Mouse (Mus musculus) heart, embryonic 12.5 days (tissue): Measurements from ENCODE around the gene Lkaaear1. TPM values are rescaled to one million over a fixed set of nuclear protein-coding genes. Genes with fewer than 3 reads are reported as not detected.

Source experiments
- ATAC-seq: fragments of 200-750 bp; cut with Nextera tagmentation; 2 replicates; pipeline ENCODE4 v1.8.0; 2017; ENCODE audit warnings: moderate TSS enrichment, moderate library complexity; ENCODE audit not compliant: insufficient number of reproducible peaks, low FRiP score
- H3K27ac ChIP-seq: fragments of 300-500 bp; sonication (generic); 2 replicates; pipeline ENCODE4 v1.5.1; 2016; ENCODE audit warnings: mild to moderate bottlenecking, moderate library complexity; ENCODE audit not compliant: poor library complexity, severe bottlenecking
- H3K27me3 ChIP-seq: fragments of 300-500 bp; sonication (generic); replicated peaks from 2 replicates; pipeline ENCODE4 v1.6.1; 2016; ENCODE audit warnings: mild to moderate bottlenecking, moderate library complexity
- H3K36me3 ChIP-seq: fragments of 300-500 bp; sonication (generic); 2 replicates; pipeline ENCODE4 v1.6.1; 2016; ENCODE audit warnings: mild to moderate bottlenecking, moderate library complexity
- H3K4me1 ChIP-seq: fragments of 300-500 bp; sonication (generic); replicated peaks from 2 replicates; pipeline ENCODE4 v1.6.1; 2016; ENCODE audit warnings: mild to moderate bottlenecking
- H3K4me2 ChIP-seq: fragments of 300-500 bp; sonication (generic); 2 replicates; pipeline ENCODE4 v1.6.1; 2016; ENCODE audit warnings: mild to moderate bottlenecking, moderate library complexity
- H3K4me3 ChIP-seq: fragments of 300-500 bp; sonication (generic); 2 replicates; pipeline ENCODE4 v1.5.1; 2016; ENCODE audit warnings: mild to moderate bottlenecking
- H3K9ac ChIP-seq: fragments of 300-500 bp; sonication (generic); 2 replicates; pipeline ENCODE4 v1.6.1; 2016; ENCODE audit warnings: mild to moderate bottlenecking, moderate library complexity
- H3K9me3 ChIP-seq: fragments of 300-500 bp; sonication (generic); replicated peaks from 2 replicates; pipeline ENCODE4 v1.6.1; 2016; ENCODE audit warnings: mild to moderate bottlenecking, moderate library complexity
- WGBS: fragments of 180-500 bp; shearing (Covaris S2); methylation state at CpG from one replicate; pipeline ENCODE4 v1.1.7; 2016; 5-methylcytosine and 5-hydroxymethylcytosine counted together
- polyA plus RNA-seq: library from polyadenylated mRNA; unstranded; fragments of >200 nt; fragmentation: Nextera tagmentation; extraction: Ambion mirVana; gene quantifications from 2 replicates; pipeline ENCODE4 v1.2.1, GENCODE M21; 2016

The Lkaaear1 gene
- polyA plus RNA-seq, 1 experiment from 2014 or later = not detected

DNA sequence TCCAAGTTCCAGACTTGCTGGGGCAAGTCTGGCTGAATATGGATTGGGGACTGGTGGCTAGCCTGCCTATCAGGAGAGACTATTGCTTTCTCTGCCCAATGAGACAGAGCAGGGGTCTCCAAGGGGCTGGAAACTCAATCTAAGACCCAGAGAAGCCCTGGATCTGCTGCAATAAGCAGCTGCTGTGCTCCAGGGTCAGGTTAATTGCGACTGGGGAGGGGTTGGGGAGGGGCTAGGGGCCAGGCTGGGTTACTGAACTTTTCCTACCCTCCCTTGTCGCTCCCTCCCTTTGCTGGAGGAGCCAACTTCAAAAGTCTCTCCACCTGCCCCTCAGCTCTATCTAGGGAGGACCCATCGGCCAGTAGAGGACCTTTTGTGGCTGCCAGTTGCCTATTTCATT, 41.5 kb downstream of the Lkaaear1 start, which contains the start of gene Gm29797:
Gm29797 (plus strand) TSS at position 301 of the 400 bp plus-strand sequence.
- WGBS = 73% methylated on average over 3 of the region's 3 CpGs
- no peak for ATAC-seq
- H3K4me2 ChIP-seq = no peak within 1 kb of the TSS
- H3K36me3 ChIP-seq = peaks cover 52% of the 10 kb centered on the region
- H3K4me3 ChIP-seq = no peak within 1 kb of the TSS
- H3K27me3 ChIP-seq = no peaks in the 10 kb centered on the region
- peaks cover 29% of the 10 kb centered on the region for H3K4me1 ChIP-seq
- no peak within 1 kb of the TSS for H3K9ac ChIP-seq
- no peak within 1 kb of the TSS for H3K27ac ChIP-seq
- no peaks in the 10 kb centered on the region for H3K9me3 ChIP-seq

- Histone ChIP-seq H3K27ac (no peak overlapping the region), H3K4me2 (no peak overlapping the region), H3K9ac (no peak overlapping the region), H3K4me1 (peaks cover 7% of the 10 kb centered on the region), H3K9me3 (no peaks in the 10 kb centered on the region), H3K36me3 (peaks cover 78% of the 10 kb centered on the region), H3K27me3 (no peaks in the 10 kb centered on the region), H3K4me3 (no peak overlapping the region)
- ATAC-seq = no peak
- WGBS = 91% methylated on average over 1 of the region's 1 CpGs
These were observed 44.7 kb downstream of the Lkaaear1 start for GRCm38 (mm10) chr2:181653523-181653922.

GRCm38 (mm10) chr2:181653065-181653464, 45.2 kb downstream of the Lkaaear1 start:
- Histone ChIP-seq H3K9me3 (no peaks in the 10 kb centered on the region), H3K4me1 (peaks cover 7% of the 10 kb centered on the region)

DNA sequence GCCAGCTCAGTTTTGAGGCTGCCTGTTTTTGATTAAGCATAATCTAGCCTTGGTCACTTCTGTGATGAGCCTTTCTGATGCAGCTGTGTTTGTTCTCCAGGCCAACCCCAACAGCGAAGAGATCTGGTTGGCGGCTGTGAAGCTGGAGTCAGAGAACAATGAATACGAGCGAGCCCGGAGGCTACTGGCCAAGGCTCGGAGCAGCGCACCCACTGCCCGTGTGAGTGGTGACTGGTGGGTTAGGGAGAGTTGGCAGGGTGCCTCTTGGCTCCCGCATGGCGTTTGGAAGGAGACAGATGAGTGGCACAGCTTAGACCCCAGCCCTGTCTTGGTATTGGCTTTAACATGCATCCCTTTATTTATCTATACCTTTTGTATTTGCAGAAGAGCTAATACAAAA, 49.3 kb downstream of the Lkaaear1 start:
- Histone ChIP-seq H3K9me3 (no peaks in the 10 kb centered on the region), H3K4me3 (no peak overlapping the region), H3K4me1 (peaks cover 4% of the 10 kb centered on the region), H3K4me2 (no peak overlapping the region), H3K36me3 (peaks cover 92% of the 10 kb centered on the region), H3K27me3 (no peaks in the 10 kb centered on the region), H3K27ac (no peak overlapping the region), H3K9ac (no peak overlapping the region)
- ATAC-seq = no peak
- 91% methylated on average over 10 of the region's 10 CpGs for WGBS

More at GRCm38 (mm10) chr2:181653065-181653464, 45.2 kb downstream of the Lkaaear1 start:
- H3K36me3 ChIP-seq = peaks cover 82% of the 10 kb centered on the region
- H3K27ac ChIP-seq = no peak overlapping the region
- H3K27me3 ChIP-seq = no peaks in the 10 kb centered on the region
- no peak overlapping the region for H3K9ac ChIP-seq
- H3K4me2 ChIP-seq = no peak overlapping the region
- no peak overlapping the region for H3K4me3 ChIP-seq
- no peak for ATAC-seq

Other genes starting within 250 kb of the Lkaaear1 start
- gene Zbtb46, start 239.0 kb downstream of the Lkaaear1 start, polyA plus RNA-seq = 13.5 and 15.1 TPM in 2 replicates
- gene Abhd16b, start 205.2 kb downstream of the Lkaaear1 start, polyA plus RNA-seq = 0.24 TPM in 1 of 2 replicates, not detected in the other
- gene Tpd52l2, start 201.3 kb downstream of the Lkaaear1 start, polyA plus RNA-seq = 105 and 109 TPM in 2 replicates
- gene Dnajc5, start 178.0 kb downstream of the Lkaaear1 start, polyA plus RNA-seq = 89.5 and 91.9 TPM in 2 replicates
- 64.2 and 65.3 TPM in 2 replicates for gene Uckl1, start 113.5 kb downstream of the Lkaaear1 start, polyA plus RNA-seq
- gene Prpf6, start 106.6 kb downstream of the Lkaaear1 start, polyA plus RNA-seq = 46.8 and 48.8 TPM in 2 replicates
- 44.8 and 46.1 TPM in 2 replicates for gene Zfp512b, start 105.6 kb downstream of the Lkaaear1 start, polyA plus RNA-seq
- gene Samd10, start 99.2 kb downstream of the Lkaaear1 start, polyA plus RNA-seq = 12.4 and 13.4 TPM in 2 replicates
- gene Gm29797, start 41.4 kb downstream of the Lkaaear1 start, polyA plus RNA-seq = not detected in 2 replicates
- gene Sox18, start 26.8 kb downstream of the Lkaaear1 start, polyA plus RNA-seq = 24.7 and 26.3 TPM in 2 replicates
- gene Tcea2, start 18.1 kb downstream of the Lkaaear1 start, polyA plus RNA-seq = 13.1 and 15.4 TPM in 2 replicates
- 43.5 and 45.4 TPM in 2 replicates for gene Rgs19, start 4.5 kb downstream of the Lkaaear1 start, polyA plus RNA-seq
- 7.7 and 9.8 TPM in 2 replicates for gene Oprl1, start 16.6 kb upstream of the Lkaaear1 start, polyA plus RNA-seq
- gene Myt1, start 64.9 kb upstream of the Lkaaear1 start, polyA plus RNA-seq = 0.06 TPM in 1 of 2 replicates, not detected in the other
- 32.1 and 32.9 TPM in 2 replicates for gene Pcmtd2, start 139.4 kb upstream of the Lkaaear1 start, polyA plus RNA-seq
- 52.3 and 53.3 TPM in 2 replicates for gene Polr3k, start 165.9 kb upstream of the Lkaaear1 start, polyA plus RNA-seq